Comparison of ENCODE assay signal across 36 mouse cellular contexts in the genomic region with DNA sequence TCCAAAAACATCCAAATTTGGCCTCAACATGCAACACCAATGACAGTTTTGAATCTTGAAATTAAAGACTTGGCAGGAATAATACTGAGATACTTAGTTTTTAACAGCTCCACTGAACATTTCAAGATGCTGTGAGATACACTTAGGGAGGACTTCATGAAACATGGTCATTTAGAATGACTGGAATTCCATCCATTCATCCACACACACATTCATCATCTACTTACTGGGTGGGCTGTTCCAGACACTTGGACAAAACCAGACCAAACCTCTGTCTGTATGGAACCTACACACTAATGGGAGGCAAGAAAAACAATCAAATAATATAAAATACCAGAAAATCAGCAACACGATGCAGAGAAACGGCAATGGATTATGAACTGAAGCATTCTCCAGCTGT. TPM values are rescaled to one million over a fixed set of nuclear protein-coding genes. Genes with fewer than 3 reads are reported as not detected.
"Had no signal": no experiment of that assay in that cellular context is flagged by ENCODE, and none has a peak within 500 bp of the region (broad histone marks: within the 10 kb centered on the region; RNA-seq: fewer than 3 reads in every experiment).

No protein-coding gene starts in this region.

- H3K9ac ChIP-seq: heart, embryonic 13.5 days; heart, embryonic 15.5 days; hindbrain, embryonic 12.5 days; hindbrain, embryonic 14.5 days; intestine, embryonic 15.5 days; limb, embryonic 12.5 days had no signal

- DNase-seq: gastrocnemius, adult 2 months; gastrocnemius, postnatal 10 days; gastrocnemius, postnatal 25 days; heart, adult 2 months; heart, postnatal 14 days; heart, postnatal 36 days; kidney, adult 18-20 months; kidney, adult 8-10 months; kidney, postnatal 25 days; kidney, postnatal 4 days; left cerebral cortex, postnatal 4 days; liver had no signal

- H3K4me2 ChIP-seq: heart, embryonic 11.5 days; heart, embryonic 13.5 days; heart, embryonic 15.5 days; hindbrain, embryonic 12.5 days; hindbrain, embryonic 14.5 days; intestine, embryonic 15.5 days; limb, embryonic 12.5 days; liver, embryonic 11.5 days had no signal

- H3K4me3 ChIP-seq: gastrocnemius, adult 2 months; heart, adult 2 months; heart, embryonic 13.5 days; heart, embryonic 15.5 days; hindbrain, embryonic 10.5 days; hindbrain, embryonic 12.5 days; intestine, embryonic 15.5 days; layer of hippocampus, adult 2 months; left cerebral cortex, adult 2 months; limb, embryonic 12.5 days had no signal

- H3K9me3 ChIP-seq: heart, embryonic 13.5 days; heart, embryonic 15.5 days; hindbrain, embryonic 10.5 days; hindbrain, embryonic 12.5 days; intestine, embryonic 15.5 days; limb, embryonic 12.5 days had no signal

- H3K27ac ChIP-seq: gastrocnemius, adult 2 months; heart, adult 2 months; heart, embryonic 13.5 days; heart, embryonic 15.5 days; hindbrain, embryonic 10.5 days; hindbrain, embryonic 12.5 days; hindbrain, embryonic 14.5 days; intestine, embryonic 15.5 days; layer of hippocampus, adult 2 months; left cerebral cortex, adult 2 months; limb, embryonic 12.5 days had no signal

- H3K36me3 ChIP-seq: heart, embryonic 13.5 days; heart, embryonic 15.5 days; hindbrain, embryonic 10.5 days; hindbrain, embryonic 12.5 days; intestine, embryonic 15.5 days; limb, embryonic 12.5 days had no signal

- H3K27me3 ChIP-seq: heart, embryonic 13.5 days; heart, embryonic 15.5 days; hindbrain, embryonic 12.5 days; intestine, embryonic 15.5 days; limb, embryonic 12.5 days had no signal

- ATAC-seq: forebrain, embryonic 16.5 days; hindbrain, embryonic 16.5 days; inflammation-experienced regulatory T-cells, adult 6 months; intestine, embryonic 15.5 days had no signal

RNA-seq across cellular contexts. Expression of gene Apobec4, which starts 42.8 kb away (rescaled TPM):
- total RNA-seq: gastrocnemius, adult 2 months; gastrocnemius, postnatal 10 days; gastrocnemius, postnatal 25 days; gastrocnemius, postnatal 4 days; granulocyte monocyte progenitor cell, adult 5-6 weeks; heart, adult 2 months; heart, postnatal 14 days; heart, postnatal 36 days; layer of hippocampus, adult 2 months; layer of hippocampus, postnatal 10 days; layer of hippocampus, postnatal 25 days; left cerebral cortex, adult 2 months; left cerebral cortex, postnatal 14 days; left cerebral cortex, postnatal 4 days had no signal
- polyA plus RNA-seq: frontal cortex, adult 2 months; heart, adult 2 months; heart, embryonic 11.5 days; heart, embryonic 13.5 days; heart, embryonic 15.5 days; heart, postnatal 0 days; hindbrain, embryonic 10.5 days; hindbrain, embryonic 12.5 days; inflammation-experienced regulatory T-cells, adult 6 months; intestine, embryonic 15.5 days; kidney, embryonic 14.5 days; kidney, embryonic 16.5 days; limb, embryonic 12.5 days; limb, embryonic 14.5 days; liver, embryonic 11.5 days had no signal
